Mouse (Mus musculus) splenic B cell, adult 2 months (primary cell): ENCODE measurements around the gene Gm21936.
"Not testable (repeated sequence)": the region's sequence is repeated elsewhere in the genome, so short reads cannot be mapped to it uniquely, and the experiment has no call there.

Experiments
- DNase-seq: peaks from one replicate; pipeline ENCODE4 v3.0.0-alpha.2; 2011; ENCODE audit warnings: low read depth, low spot score
- H3K27me3 ChIP-seq: 2 replicates; pipeline ENCODE4 v1.6.1; 2012; ENCODE audit warnings: mild to moderate bottlenecking, low read length, moderate library complexity, mixed read lengths; ENCODE audit not compliant: control insufficient read depth, poor library complexity, insufficient read depth, severe bottlenecking
- H3K36me3 ChIP-seq: 2 replicates; pipeline ENCODE4 v1.6.1; 2012; ENCODE audit warnings: mild to moderate bottlenecking, low read length, moderate library complexity, mixed read lengths; ENCODE audit not compliant: control insufficient read depth, poor library complexity, insufficient read depth, severe bottlenecking

The Gm21936 gene

DNA sequence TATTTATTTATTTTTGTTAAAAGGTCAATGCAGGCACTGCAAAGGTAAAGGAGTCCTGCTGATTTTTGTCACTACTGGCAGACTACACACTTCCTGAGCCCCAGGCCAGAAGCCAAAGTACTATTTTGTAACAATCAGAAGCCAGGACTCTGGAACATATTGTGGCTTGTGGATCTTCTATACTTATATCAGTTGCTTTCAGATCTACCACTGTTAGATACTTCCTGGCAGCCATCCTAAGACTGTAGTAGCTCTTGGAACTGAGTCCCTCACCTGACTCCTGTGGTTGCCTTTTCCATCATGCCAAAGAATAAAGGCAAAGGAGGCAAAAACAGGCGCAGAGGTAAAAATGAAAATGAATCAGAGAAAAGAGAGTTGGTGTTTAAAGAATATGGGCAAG lies at the start of gene Gm21936:
Gm21936 (plus strand) TSS at position 301 of the 400 bp plus-strand sequence.
- not testable (repeated sequence) for H3K27me3 ChIP-seq, H3K36me3 ChIP-seq, DNase-seq

DNA sequence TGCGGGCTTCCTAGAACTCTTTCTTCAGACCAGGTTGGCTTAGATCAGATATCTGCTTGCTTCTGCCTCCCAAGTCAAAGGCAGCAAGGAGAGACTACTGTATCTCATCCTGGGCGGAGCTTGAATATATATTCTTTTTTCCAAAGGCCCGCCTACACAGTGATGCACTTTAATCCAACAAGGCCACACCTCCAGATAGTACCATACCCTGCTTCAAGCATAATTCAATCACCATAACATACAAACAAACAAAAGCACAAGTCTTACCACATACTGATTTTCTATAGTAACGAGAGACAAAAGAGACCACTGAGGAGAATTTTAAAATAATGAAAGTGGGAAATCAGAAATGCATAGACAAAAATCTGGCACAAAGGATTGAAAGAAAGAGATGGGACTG lies 19.7 kb upstream of the Gm21936 start, which contains the start of gene Gm21319:
Gm21319 (minus strand) TSS at position 101 of the 400 bp plus-strand sequence.
- H3K36me3 ChIP-seq, H3K27me3 ChIP-seq, DNase-seq: not testable (repeated sequence)

DNA sequence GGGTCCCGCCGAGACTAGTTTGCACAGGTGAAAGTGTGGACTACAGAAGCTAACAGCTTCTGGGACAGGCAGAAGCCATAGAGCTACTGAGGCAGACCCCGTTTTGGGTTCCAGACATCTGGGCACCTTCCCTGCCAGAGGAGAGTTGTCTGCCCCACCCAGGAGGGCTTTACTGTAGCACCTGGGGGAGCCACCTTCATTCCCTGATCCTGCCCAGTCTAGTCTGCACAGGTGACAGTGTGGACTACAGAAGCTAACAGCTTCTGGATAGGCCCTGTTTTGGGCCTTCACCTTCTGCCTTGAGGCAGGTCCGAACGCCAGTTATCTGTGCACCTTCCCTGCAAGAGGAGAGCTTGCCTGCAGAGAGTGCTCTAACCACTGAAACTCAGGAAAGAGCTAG lies 2.7 kb downstream of the Gm21936 start:
- DNase-seq, H3K27me3 ChIP-seq, H3K36me3 ChIP-seq: not testable (repeated sequence)

DNA sequence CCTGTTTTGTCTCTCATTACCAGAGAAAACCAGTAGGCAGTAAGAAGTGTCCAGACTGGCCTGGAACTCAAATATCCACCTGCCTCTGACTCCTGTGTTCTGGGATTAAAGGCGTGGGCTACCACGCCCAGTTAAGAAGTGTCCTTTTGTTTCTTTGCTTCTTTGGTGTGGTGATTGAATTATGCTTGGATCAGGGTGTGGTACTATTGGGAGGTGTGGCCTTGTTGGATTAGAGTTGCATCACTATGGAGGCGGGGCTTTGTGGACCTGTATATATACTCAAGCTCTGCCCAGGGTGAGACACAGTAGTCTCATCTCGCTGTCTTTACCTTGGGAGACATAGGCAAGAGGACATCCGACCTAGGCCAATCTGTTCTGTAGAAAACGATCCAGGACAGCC lies 21.0 kb downstream of the Gm21936 start, which contains the start of gene BB287469:
BB287469 (plus strand) TSS at position 301 of the 400 bp plus-strand sequence.
- H3K36me3 ChIP-seq, DNase-seq: not testable (repeated sequence)

DNA sequence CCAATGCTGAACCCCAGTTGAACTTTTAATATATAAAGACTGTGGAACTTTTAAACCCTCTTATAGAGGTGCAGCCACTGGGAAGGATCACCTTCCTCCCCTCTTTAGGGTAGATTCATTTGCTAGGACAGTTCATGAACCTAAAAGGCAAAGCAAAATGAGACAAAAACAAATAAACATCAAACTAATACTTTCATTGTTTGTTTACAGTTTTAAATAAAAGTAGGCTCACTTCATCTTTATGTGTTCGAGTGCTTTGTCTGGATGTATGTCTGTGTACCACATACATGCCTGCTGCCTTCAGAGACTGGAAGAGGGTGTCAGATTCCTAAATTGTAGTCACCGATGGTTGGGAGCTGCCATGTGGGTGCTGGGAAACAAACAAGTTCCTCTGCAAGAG lies 46.9 kb downstream of the Gm21936 start, which contains the start of gene Gm2001:
Gm2001 (minus strand) TSS at position 101 of the 400 bp plus-strand sequence.
- DNase-seq, H3K36me3 ChIP-seq, H3K27me3 ChIP-seq: not testable (repeated sequence)

More for the DNA sequence above, 21.0 kb downstream of the Gm21936 start, which contains the start of gene BB287469:
- not testable (repeated sequence) for H3K27me3 ChIP-seq
